Comparison of ENCODE assay signal across 15 mouse cellular contexts in the genomic region with DNA sequence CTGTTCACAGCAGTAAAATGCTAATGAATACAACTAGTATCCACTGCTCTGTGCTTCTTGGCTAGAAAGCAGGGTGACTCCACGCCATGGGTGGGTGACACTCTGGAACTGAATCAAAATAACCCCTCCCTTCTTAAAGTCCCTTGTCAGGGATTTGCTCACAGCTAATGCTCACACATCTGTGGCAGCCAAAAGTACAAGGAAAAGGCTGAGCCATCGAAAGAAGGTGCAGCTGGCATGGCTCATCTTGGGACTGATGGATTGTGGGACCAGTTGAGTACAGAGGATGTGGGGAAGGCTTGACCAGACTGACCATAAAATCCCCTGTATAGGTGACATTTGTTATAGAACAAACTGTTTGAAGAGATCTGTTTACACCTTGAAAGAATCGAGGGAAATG.
"Had no signal": no experiment of that assay in that cellular context is flagged by ENCODE, and none has a peak within 500 bp of the region (broad histone marks: within the 10 kb centered on the region; RNA-seq: fewer than 3 reads in every experiment).

No protein-coding gene starts in this region.

- DNase-seq: retina, postnatal 1 day; right cerebral cortex, adult 18-20 months; right cerebral cortex, postnatal 14 days; right cerebral cortex, postnatal 25 days; right cerebral cortex, postnatal 4 days; spleen, adult 18-20 months; thymus, adult 18-20 months; thymus, adult 2 months; thymus, postnatal 14 days; thymus, postnatal 25 days; thymus, postnatal 36 days; thymus, postnatal 4 days had no signal

- H3K9ac ChIP-seq: neural tube, embryonic 15.5 days; stomach, embryonic 15.5 days had no signal

- H3K27me3 ChIP-seq: neural tube, embryonic 15.5 days; stomach, embryonic 15.5 days had no signal

- H3K4me2 ChIP-seq: neural tube, embryonic 15.5 days; stomach, embryonic 15.5 days had no signal

- H3K4me3 ChIP-seq: neural tube, embryonic 15.5 days; stomach, embryonic 15.5 days had no signal

- H3K36me3 ChIP-seq: neural tube, embryonic 15.5 days; stomach, embryonic 15.5 days had no signal

- H3K9me3 ChIP-seq: neural tube, embryonic 15.5 days; stomach, embryonic 15.5 days had no signal

- H3K27ac ChIP-seq: neural tube, embryonic 15.5 days; stomach, embryonic 15.5 days; stomach, postnatal 0 days had no signal
